Mouse (Mus musculus) megakaryocyte-erythroid progenitor cell, adult 5-6 weeks (primary cell): ENCODE results near the gene Lenep. TPM values are rescaled to one million over a fixed set of nuclear protein-coding genes. Genes with fewer than 3 reads are reported as not detected.

ENCODE experiments used
- ATAC-seq: replicated peaks from 2 replicates; pipeline ENCODE4 v1.8.0; 2016; ENCODE audit warnings: mild to moderate bottlenecking, inconsistent platforms; ENCODE audit not compliant: severe bottlenecking, poor library complexity, low FRiP score, low TSS enrichment
- total RNA-seq, 2 experiments: library from RNA; stranded (forward) in 1 of 2; stranded (reverse) in 1 of 2; fragments of 200-1000, 215-1000 nt in 1 of 2; fragments of >200 nt in 1 of 2; fragmentation: Nextera tagmentation in 1 of 2; gene quantifications; 2 replicates each; pipeline ENCODE4 v1.2.3; 2014 to 2017

The Lenep gene
- total RNA-seq, 2 experiments from 2014 or later: 3.5 TPM; not detected in 1

GRCm38 (mm10) chr3:89381233-89381632 is 21.4 kb downstream of the Lenep start:
- ATAC-seq: no peak

DNA sequence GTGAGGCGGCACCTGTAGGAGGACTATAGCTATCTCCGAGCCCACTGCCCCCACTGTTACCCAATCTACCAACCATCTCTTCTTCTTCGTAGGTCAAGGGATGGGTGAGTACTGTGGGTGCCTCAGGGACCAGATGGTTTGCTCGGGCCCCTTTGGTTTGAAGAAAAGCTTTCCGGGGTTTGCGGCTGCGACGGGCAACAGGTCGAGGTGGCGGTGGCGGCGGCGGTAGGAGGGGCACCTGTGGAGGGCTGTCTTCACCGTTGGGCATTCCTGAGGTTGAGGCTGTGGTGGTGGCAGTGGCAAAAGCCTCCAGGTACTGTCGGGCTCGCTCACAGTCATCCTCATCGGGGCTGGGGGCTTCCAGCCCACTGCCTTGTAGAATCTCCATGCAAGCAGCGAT is 21.9 kb downstream of the Lenep start:
- no peak for ATAC-seq

- ATAC-seq: no peak
Observed at GRCm38 (mm10) chr3:89380291-89380690, 22.3 kb downstream of the Lenep start.

- ATAC-seq: no peak
Observed at GRCm38 (mm10) chr3:89379388-89380131, 23.0 kb downstream of the Lenep start.

- ATAC-seq: peak; percentile 72
Observed at GRCm38 (mm10) chr3:89378394-89379067, 24.1 kb downstream of the Lenep start.

GRCm38 (mm10) chr3:89377831-89378230 is 24.8 kb downstream of the Lenep start:
- ATAC-seq: no peak

DNA sequence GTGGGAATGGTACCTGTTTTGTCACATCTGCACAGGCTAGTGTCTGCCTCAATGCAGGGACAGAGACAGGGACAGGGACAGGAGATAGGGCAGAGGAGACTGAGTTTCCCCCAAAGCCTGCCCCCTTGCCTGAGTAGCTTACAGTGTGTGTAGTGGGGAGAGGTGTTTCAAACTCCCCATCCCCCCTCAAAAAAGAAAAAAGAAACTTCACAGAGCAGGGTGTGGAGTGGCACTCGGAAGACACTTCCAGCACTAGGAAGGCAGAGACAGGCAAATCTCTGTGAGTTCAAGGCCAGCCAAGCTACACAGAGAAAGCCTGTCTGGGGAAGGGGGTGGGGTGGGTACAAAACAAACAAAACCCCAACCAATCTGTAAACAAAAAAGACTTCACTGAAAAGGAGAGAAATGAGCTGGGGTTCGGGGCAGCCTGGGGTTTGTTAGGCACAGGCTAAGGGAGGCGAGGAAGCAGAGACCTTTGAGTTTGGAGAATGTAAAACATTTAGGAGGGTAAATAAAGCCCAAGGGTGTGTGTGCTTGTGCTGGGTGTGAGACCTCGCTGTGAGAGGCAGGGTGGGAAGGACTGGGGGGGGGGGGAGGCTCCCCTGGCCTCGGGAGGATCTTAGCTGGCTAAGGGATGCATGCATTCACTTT is 28.9 kb downstream of the Lenep start:
- ATAC-seq: no peak

DNA sequence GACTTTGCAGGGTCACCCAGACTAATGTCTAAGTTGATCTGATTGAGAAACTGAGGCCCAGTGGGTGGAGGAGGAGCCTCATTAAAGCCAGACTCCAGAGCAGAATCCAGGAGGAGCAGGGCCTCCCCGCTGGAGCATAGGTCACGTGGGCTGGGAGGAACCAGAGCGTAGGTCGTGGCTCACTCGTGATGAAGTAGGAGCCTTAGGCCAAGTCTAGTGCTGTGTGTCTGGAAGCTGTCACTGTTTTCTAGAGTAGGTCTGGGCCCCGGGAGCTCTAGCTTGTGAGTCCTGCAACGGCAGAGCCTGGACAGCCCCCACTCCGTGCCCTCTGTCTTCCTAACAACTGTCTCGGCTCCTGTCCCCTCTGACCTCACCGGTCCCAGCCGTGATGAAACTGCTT is 35.3 kb downstream of the Lenep start:
- no peak for ATAC-seq

- peak; percentile 39 for ATAC-seq
Observed at GRCm38 (mm10) chr3:89365486-89366414, 36.8 kb downstream of the Lenep start.

DNA sequence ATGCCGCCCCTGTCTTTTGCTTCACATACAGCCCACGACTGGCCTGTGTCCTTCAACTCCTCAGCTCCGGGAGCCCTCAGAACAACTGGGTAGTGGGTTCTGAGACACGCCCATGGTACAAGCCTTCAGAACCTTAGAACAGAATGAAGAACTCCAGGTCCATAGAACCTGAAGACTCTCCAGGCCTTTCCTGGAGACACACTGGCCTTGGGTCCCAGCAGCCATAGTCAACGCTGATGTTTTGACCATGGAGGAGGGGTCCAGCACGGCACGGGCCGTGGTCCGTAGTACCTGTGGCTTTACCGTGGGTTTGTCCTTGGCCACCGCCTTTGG is 37.5 kb downstream of the Lenep start, which contains the start of gene Dcst1:
Gene Dcst1, minus strand, starts transcription at position 101 of the 333 bp plus-strand sequence.
- ATAC-seq: no peak

GRCm38 (mm10) chr3:89364631-89365030 is 38.0 kb downstream of the Lenep start:
- ATAC-seq: no peak

- ATAC-seq: no peak
Observed at GRCm38 (mm10) chr3:89361675-89362074, 40.9 kb downstream of the Lenep start, which contains the start of gene Dcst2. TSS of gene Dcst2 (plus strand) at chr3:89361975.

DNA sequence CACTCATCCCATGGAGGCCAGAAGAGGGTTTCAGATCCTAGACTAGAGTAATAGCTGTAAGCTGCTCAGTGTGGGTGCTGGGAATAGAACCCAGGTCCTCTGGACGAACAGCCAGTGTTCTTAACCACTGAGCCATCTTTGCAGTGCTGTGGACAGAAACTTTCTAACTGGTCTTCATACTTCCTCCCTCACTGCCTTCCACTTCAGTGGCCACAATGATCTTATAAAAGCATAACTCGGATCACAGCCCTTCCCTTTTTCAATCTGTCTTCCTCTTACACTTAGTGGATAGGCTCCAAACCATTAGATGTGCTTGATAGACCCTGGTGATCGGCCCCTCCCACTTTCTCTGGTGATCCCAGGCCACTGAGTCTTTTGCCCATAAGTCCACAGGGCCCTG is 42.4 kb downstream of the Lenep start:
- ATAC-seq: no peak

- ATAC-seq: no peak
Observed at GRCm38 (mm10) chr3:89359630-89360029, 43.0 kb downstream of the Lenep start.

GRCm38 (mm10) chr3:89356029-89356428 is 46.6 kb downstream of the Lenep start:
- no peak for ATAC-seq

GRCm38 (mm10) chr3:89355512-89355902 is 47.1 kb downstream of the Lenep start:
- ATAC-seq: no peak

GRCm38 (mm10) chr3:89354816-89355511 is 47.6 kb downstream of the Lenep start:
- ATAC-seq: peak; percentile 42; the same call in 1 of the 2 replicates

- ATAC-seq: no peak
Observed at GRCm38 (mm10) chr3:89351271-89351670, 51.3 kb downstream of the Lenep start.
